Mouse (Mus musculus): ENCODE data around the gene Trem2. TPM values are rescaled to one million over a fixed set of nuclear protein-coding genes. Genes with fewer than 3 reads are reported as not detected.
A peak's percentile ranks its signal among the peaks of the same experiment; 100 is the strongest.

The Trem2 gene
- total and polyA plus RNA-seq, 3 experiments = not detected

DNA sequence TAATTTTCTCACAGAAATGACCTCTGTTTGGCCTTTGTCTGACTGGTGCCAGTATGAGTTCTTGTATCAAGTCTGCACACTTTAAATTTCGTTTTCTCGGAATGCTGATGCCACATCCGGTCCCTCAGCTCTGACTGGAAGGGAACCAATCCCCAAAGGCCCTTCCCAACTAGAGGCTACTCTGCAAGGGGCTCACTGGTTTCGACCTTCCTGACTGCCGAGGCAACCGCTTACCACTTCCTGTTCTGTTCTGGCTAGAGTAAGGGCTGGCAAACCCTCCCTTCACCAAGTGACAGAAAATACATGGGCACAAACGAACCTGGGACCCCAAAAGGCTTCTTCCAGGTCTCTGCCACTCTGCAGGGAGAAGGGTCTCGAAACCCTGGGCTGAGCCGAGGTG is 45.3 kb upstream of the Trem2 start:
- no peak overlapping the region for H3K9ac ChIP-seq (ENCODE audit: insufficient read depth, low read depth)
- H3K27ac ChIP-seq (ENCODE audit: insufficient read depth, low read depth) = no peak overlapping the region
- H3K27me3 ChIP-seq (replicated peaks) = no peaks in the 10 kb centered on the region
- peak overlapping the region; percentile 33 for H3K4me2 ChIP-seq (ENCODE audit: insufficient read depth, low read depth, poor library complexity, severe bottlenecking)
- in situ Hi-C loops (cut with MboI; ENCODE audit: low pct_ligation_motif_present, low pct_unique_long_range_greater_than_20kb, low sequenced_read_pairs) = no loop called here
- H3K4me1 ChIP-seq (ENCODE audit: control insufficient read depth in 1 of 2, insufficient read depth in 2 of 2) = peaks cover 15 to 46% of the 10 kb centered on the region in 2 experiments
- peaks cover 0 to 24% of the 10 kb centered on the region in 2 experiments for H3K36me3 ChIP-seq (replicated peaks in 1 of 2; ENCODE audit: control insufficient read depth in 1 of 2, insufficient read depth in 1 of 2, low read length in 1 of 2)
- peaks cover 5% of the 10 kb centered on the region for H3K9me3 ChIP-seq (replicated peaks; ENCODE audit: low read length)
- peak; percentile 71 for DNase-seq (ENCODE audit: extremely low read depth)
- dilution Hi-C loops (cut with MboI; ENCODE audit: extremely low pct_ligation_motif_present, extremely low pct_unique_long_range_greater_than_20kb, low sequenced_read_pairs) = no loop called here
- H3K4me3 ChIP-seq (replicated peaks in 1 of 3; ENCODE audit: low read depth in 2 of 3, low read length in 2 of 3, poor library complexity in 1 of 3) = peak overlapping the region in 2 of 3 experiments; percentile 55 to 58
- TF ChIP-seq MXI1 (IDR thresholded peaks at IDR 0.05; ENCODE audit: low read depth, low read length) (no peak), HCFC1 (IDR thresholded peaks at IDR 0.05; ENCODE audit: low read depth, low read length) (no peak), CHD2 (IDR thresholded peaks at IDR 0.05; ENCODE audit: low read length) (no peak), JUN (IDR thresholded peaks at IDR 0.05; ENCODE audit: insufficient read depth, low read depth, low read length) (no peak), KAT2A (IDR thresholded peaks at IDR 0.05; ENCODE audit: insufficient replicate concordance, low read length) (0 out of 2 replicates have a peak, but pooled peaks have one; percentile 37), ZC3H11A (IDR thresholded peaks at IDR 0.05; ENCODE audit: low read depth, low read length) (no peak), IRF4 (IDR thresholded peaks at IDR 0.05; ENCODE audit: low read depth, low read length) (no peak), NRF1 (IDR thresholded peaks at IDR 0.05; ENCODE audit: low read depth, low read length) (no peak), MAZ (IDR thresholded peaks at IDR 0.05; ENCODE audit: low read depth, low read length) (no peak), CTCF (conservative IDR thresholded peaks at IDR 0.05 in 1 of 2, IDR thresholded peaks at IDR 0.05 in 1 of 2; ENCODE audit: low read depth in 2 of 2, low read length in 2 of 2) (no peak), TCF12 (IDR thresholded peaks at IDR 0.05; ENCODE audit: low read depth, low read length) (no peak), ELF1 (IDR thresholded peaks at IDR 0.05; ENCODE audit: low read depth, low read length) (peak; percentile 59), ETS1 (conservative IDR thresholded peaks at IDR 0.05; ENCODE audit: low read depth, low read length) (0 out of 2 replicates have a peak, but pooled peaks have one; percentile 6), POLR2AphosphoS2 (IDR thresholded peaks at IDR 0.05; ENCODE audit: low read depth, low read length) (no peak), NELFE (IDR thresholded peaks at IDR 0.05; ENCODE audit: low read depth, low read length) (no peak; the same call in 1 of the 2 replicates), SMC3 (IDR thresholded peaks at IDR 0.05; ENCODE audit: low read depth, low read length) (no peak), MEF2A (IDR thresholded peaks at IDR 0.05; ENCODE audit: borderline replicate concordance, low read depth, low read length) (peak; percentile 31; the same call in 1 of the 2 replicates), USF2 (conservative IDR thresholded peaks at IDR 0.05; ENCODE audit: low read depth, low read length) (no peak), CHD1 (IDR thresholded peaks at IDR 0.05; ENCODE audit: low read depth, low read length) (no peak), RCOR1 (conservative IDR thresholded peaks at IDR 0.05; ENCODE audit: low read depth, low read length) (no peak), TBP (conservative IDR thresholded peaks at IDR 0.05; ENCODE audit: low read depth, low read length) (no peak), UBTF (IDR thresholded peaks at IDR 0.05; ENCODE audit: low read depth, low read length) (no peak), GABPA (IDR thresholded peaks at IDR 0.05; ENCODE audit: insufficient replicate concordance, low read depth, low read length) (no peak), E2F4 (IDR thresholded peaks at IDR 0.05; ENCODE audit: insufficient replicate concordance, low read depth, low read length) (no peak), PAX5 (IDR thresholded peaks at IDR 0.05; ENCODE audit: low read length) (no peak), ZMIZ1 (IDR thresholded peaks at IDR 0.05; ENCODE audit: low read depth, low read length) (no peak), BHLHE40 (IDR thresholded peaks at IDR 0.05; ENCODE audit: low read depth, low read length) (peak; percentile 38; the same call in 1 of the 2 replicates), USF1 (IDR thresholded peaks at IDR 0.05; ENCODE audit: low read depth, low read length) (no peak), EP300 (IDR thresholded peaks at IDR 0.05; ENCODE audit: low read length) (peak; percentile 36; the same call in 1 of the 2 replicates), MAFK (IDR thresholded peaks at IDR 0.05; ENCODE audit: insufficient replicate concordance, low read length) (0 out of 2 replicates have a peak, but pooled peaks have one; percentile 14), JUND (conservative IDR thresholded peaks at IDR 0.05; ENCODE audit: low read depth, low read length) (no peak), MAX (IDR thresholded peaks at IDR 0.05; ENCODE audit: low read length) (no peak)
- H3K79me2 ChIP-seq (replicated peaks; ENCODE audit: control insufficient read depth, extremely low read depth, insufficient read depth, poor library complexity, severe bottlenecking) = no peaks in the 10 kb centered on the region

Data from CH12.LX (cell line).